Mouse (Mus musculus): Measurements from ENCODE around the gene Sike1. TPM values are rescaled to one million over a fixed set of nuclear protein-coding genes. Genes with fewer than 3 reads are reported as not detected.
A peak's percentile ranks its signal among the peaks of the same experiment; 100 is the strongest.

The Sike1 gene
- polyA plus RNA-seq (2014; fragmentation: Nextera tagmentation; extraction: Ambion mirVana) = 54.3 and 61.3 TPM in 2 replicates

DNA sequence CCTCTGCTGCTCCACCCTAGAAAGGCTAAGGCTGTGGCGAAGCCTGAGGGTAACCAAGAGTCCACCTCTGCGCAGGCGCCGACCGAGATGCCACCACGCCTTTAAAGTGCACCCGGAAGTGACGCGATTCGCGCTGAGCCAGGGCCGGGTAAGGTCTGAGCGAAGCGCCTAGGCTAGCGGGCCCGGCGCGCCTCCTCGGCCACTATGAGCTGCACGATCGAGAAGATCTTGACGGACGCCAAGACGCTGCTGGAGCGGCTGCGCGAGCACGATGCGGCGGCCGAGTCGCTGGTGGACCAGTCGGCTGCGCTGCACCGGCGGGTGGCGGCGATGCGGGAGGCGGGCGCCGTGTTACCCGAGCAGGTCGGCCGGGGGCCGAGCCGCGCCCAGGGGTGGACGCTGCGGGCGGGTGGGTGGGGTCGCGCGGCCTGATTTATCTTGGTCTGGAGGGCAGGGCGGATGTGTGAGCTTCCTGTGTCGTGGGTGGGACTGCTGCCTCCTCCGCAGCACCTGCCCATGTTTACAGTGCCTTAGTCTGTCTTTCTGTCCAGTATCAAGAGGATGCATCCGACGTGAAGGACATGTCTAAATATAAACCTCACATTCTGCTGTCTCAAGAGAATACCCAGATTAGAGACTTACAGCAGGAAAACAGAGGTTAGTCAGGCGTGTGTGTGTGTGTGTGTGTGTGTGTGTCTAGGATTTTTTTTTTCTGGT lies at the start of gene Sike1:
Gene Sike1 (plus strand): TSS at position 104 of the 717 bp plus-strand sequence.
- H3K9ac ChIP-seq (ENCODE audit: low read length) = peak within 1 kb of the TSS; percentile 76
- no peaks in the 10 kb centered on the region for H3K27me3 ChIP-seq (replicated peaks; ENCODE audit: control insufficient read depth, insufficient read depth, low read length)
- H3K4me2 ChIP-seq (ENCODE audit: low read length) = peak within 1 kb of the TSS; percentile 66
- ATAC-seq (replicated peaks; ENCODE audit: low FRiP score, low TSS enrichment, low read depth) = peak; percentile 97
- peak within 1 kb of the TSS; percentile 76 for H3K4me3 ChIP-seq (ENCODE audit: low read depth, low read length)
- peaks cover 25% of the 10 kb centered on the region for H3K36me3 ChIP-seq (ENCODE audit: control insufficient read depth, insufficient read depth, low read length)
- H3K9me3 ChIP-seq (ENCODE audit: control insufficient read depth, low read length) = peaks cover 3% of the 10 kb centered on the region; the same call in 1 of the 2 replicates
- DNase-seq (ENCODE audit: low spot score) = peak; percentile 95
- WGBS = under 1% methylated on average over 46 of the region's 60 CpGs
- peak within 1 kb of the TSS; percentile 90 for H3K27ac ChIP-seq (ENCODE audit: low read depth)
- H3K4me1 ChIP-seq (replicated peaks; ENCODE audit: control insufficient read depth, insufficient read depth, low read length) = peaks cover 4% of the 10 kb centered on the region; the same call in 1 of the 2 replicates

DNA sequence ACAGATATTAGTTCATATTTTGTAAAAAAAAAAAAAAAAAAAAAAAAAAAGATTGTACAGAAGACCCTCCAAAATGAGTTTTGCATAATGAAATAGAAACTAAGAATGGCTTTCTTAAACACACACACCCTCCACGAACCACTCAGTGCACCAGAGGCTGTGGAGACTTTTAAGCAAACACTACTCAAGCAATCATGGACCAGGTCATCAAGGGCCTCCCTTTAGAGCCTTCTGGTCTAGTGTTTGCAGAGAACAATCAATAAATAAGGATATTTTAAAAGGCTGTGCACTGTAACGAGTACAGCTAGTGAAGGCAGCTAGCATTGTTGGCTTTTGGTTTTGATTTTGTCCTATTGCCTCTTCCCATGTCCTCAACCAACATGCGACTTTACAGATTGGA lies 49.2 kb upstream of the Sike1 start:
- no peak for ATAC-seq (replicated peaks; ENCODE audit: low FRiP score, low TSS enrichment, low read depth)
- Histone ChIP-seq H3K4me2 (ENCODE audit: low read length) (no peak overlapping the region), H3K36me3 (ENCODE audit: control insufficient read depth, insufficient read depth, low read length) (no peaks in the 10 kb centered on the region), H3K9me3 (ENCODE audit: control insufficient read depth, low read length) (no peaks in the 10 kb centered on the region), H3K4me3 (ENCODE audit: low read depth, low read length) (no peak overlapping the region), H3K9ac (ENCODE audit: low read length) (no peak overlapping the region), H3K27me3 (replicated peaks; ENCODE audit: control insufficient read depth, insufficient read depth, low read length) (no peaks in the 10 kb centered on the region), H3K27ac (ENCODE audit: low read depth) (no peak overlapping the region), H3K4me1 (replicated peaks; ENCODE audit: control insufficient read depth, insufficient read depth, low read length) (no peaks in the 10 kb centered on the region)
- 84% methylated on average over 3 of the region's 3 CpGs for WGBS
- DNase-seq (ENCODE audit: low spot score) = no peak

DNA sequence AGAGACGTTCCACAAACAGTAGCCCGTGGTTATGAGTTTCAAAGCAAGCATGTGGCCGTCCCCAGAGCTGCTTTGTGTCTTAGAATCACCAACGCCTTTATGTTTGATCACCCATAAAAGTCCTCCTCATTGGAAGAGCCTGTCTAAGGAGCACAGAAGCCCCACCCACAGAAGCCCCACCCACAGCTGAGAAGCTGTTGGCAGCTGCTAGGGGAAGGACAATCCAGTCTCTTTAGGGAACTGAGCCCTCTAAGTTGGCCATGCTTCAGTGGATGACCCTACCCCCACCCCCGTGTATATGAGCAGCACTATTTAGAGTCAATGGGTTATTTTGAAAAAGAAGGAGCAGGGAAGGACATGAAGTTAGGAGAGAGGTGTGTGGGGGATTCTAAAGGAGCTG lies 48.6 kb upstream of the Sike1 start:
- Histone ChIP-seq H3K4me2 (ENCODE audit: low read length) (no peak overlapping the region), H3K4me1 (replicated peaks; ENCODE audit: control insufficient read depth, insufficient read depth, low read length) (no peaks in the 10 kb centered on the region), H3K27me3 (replicated peaks; ENCODE audit: control insufficient read depth, insufficient read depth, low read length) (no peaks in the 10 kb centered on the region), H3K9ac (ENCODE audit: low read length) (no peak overlapping the region), H3K9me3 (ENCODE audit: control insufficient read depth, low read length) (no peaks in the 10 kb centered on the region), H3K27ac (ENCODE audit: low read depth) (no peak overlapping the region), H3K36me3 (ENCODE audit: control insufficient read depth, insufficient read depth, low read length) (no peaks in the 10 kb centered on the region), H3K4me3 (ENCODE audit: low read depth, low read length) (no peak overlapping the region)
- no peak for ATAC-seq (replicated peaks; ENCODE audit: low FRiP score, low TSS enrichment, low read depth)
- WGBS = 63% methylated on average over 5 of the region's 5 CpGs
- no peak for DNase-seq (ENCODE audit: low spot score)

DNA sequence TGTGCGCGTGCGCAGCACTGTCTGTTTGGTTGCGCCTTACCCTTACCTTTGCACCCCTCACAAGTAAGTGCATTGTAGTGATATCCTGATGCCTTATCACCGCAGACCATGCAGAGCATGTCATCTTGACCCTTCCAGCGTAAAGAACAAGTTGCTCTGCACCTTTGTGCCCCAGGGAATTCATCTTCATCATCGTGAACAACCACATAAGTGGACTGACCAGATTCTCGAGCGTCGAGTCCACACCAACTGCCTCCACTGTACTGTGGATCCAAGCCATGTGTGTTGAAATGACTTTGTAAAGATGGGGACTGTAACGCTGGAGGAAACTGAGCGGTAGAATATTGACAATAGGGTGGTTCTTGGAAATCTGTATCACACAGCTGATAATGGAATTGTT lies 41.0 kb upstream of the Sike1 start:
- H3K4me3 ChIP-seq (ENCODE audit: low read depth, low read length) = no peak overlapping the region

DNA sequence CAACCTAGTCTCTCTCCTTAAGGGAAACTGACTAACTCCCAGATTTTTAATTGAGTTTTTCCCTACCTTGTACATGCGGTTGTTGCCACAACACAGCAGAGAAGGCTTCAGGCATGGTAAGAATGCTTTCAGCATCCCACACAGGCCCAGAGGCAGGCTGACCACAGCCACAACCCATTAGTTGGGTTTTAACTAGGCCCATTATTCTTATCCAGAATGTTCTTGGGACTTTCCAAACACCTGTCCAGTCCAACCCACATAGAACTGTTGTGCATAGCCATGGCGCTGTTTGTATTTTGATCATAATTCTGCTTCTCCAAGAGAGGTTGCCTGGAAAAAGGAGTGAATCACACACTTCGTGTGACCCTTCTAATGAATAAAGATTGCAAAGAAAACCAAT lies 40.4 kb upstream of the Sike1 start:
- DNase-seq (ENCODE audit: low spot score) = no peak
- no peak overlapping the region for H3K4me3 ChIP-seq (ENCODE audit: low read depth, low read length)
- H3K27me3 ChIP-seq (replicated peaks; ENCODE audit: control insufficient read depth, insufficient read depth, low read length) = no peaks in the 10 kb centered on the region
- no peaks in the 10 kb centered on the region for H3K4me1 ChIP-seq (replicated peaks; ENCODE audit: control insufficient read depth, insufficient read depth, low read length)
- 89% methylated on average over 3 of the region's 3 CpGs for WGBS
- no peak overlapping the region for H3K9ac ChIP-seq (ENCODE audit: low read length)
- no peak overlapping the region for H3K27ac ChIP-seq (ENCODE audit: low read depth)
- H3K9me3 ChIP-seq (ENCODE audit: control insufficient read depth, low read length) = no peaks in the 10 kb centered on the region
- no peaks in the 10 kb centered on the region for H3K36me3 ChIP-seq (ENCODE audit: control insufficient read depth, insufficient read depth, low read length)
- H3K4me2 ChIP-seq (ENCODE audit: low read length) = no peak overlapping the region
- no peak for ATAC-seq (replicated peaks; ENCODE audit: low FRiP score, low TSS enrichment, low read depth)

More for the DNA sequence above, 41.0 kb upstream of the Sike1 start:
- H3K4me2 ChIP-seq (ENCODE audit: low read length) = no peak overlapping the region
- H3K36me3 ChIP-seq (ENCODE audit: control insufficient read depth, insufficient read depth, low read length) = no peaks in the 10 kb centered on the region
- ATAC-seq (replicated peaks; ENCODE audit: low FRiP score, low TSS enrichment, low read depth) (no peak), DNase-seq (ENCODE audit: low spot score) (no peak)
- H3K9ac ChIP-seq (ENCODE audit: low read length) = no peak overlapping the region
- H3K9me3 ChIP-seq (ENCODE audit: control insufficient read depth, low read length) = no peaks in the 10 kb centered on the region
- H3K4me1 ChIP-seq (replicated peaks; ENCODE audit: control insufficient read depth, insufficient read depth, low read length) = no peaks in the 10 kb centered on the region
- H3K27ac ChIP-seq (ENCODE audit: low read depth) = no peak overlapping the region
- no peaks in the 10 kb centered on the region for H3K27me3 ChIP-seq (replicated peaks; ENCODE audit: control insufficient read depth, insufficient read depth, low read length)
- WGBS = 88% methylated on average over 12 of the region's 12 CpGs

DNA sequence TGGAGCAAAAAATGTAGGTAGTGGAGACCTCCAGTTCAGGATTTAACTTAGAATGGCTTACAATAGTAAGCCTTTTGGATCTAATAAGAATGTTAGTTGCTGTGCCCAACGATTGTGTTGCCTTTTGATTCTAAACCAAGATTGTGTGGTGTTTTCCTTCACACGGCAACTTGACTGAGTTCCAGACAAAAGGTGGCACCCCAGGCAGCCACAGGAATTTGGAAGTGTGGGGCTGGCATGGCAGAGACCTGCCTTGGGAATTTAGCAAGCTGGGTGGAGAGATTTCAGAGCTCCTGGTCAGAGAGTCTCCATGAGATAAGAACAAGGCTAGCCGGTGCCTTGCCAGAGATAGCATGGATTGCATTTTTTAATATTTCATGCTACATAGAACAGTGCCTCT lies 39.9 kb upstream of the Sike1 start:
- no peak for ATAC-seq (replicated peaks; ENCODE audit: low FRiP score, low TSS enrichment, low read depth)

DNA sequence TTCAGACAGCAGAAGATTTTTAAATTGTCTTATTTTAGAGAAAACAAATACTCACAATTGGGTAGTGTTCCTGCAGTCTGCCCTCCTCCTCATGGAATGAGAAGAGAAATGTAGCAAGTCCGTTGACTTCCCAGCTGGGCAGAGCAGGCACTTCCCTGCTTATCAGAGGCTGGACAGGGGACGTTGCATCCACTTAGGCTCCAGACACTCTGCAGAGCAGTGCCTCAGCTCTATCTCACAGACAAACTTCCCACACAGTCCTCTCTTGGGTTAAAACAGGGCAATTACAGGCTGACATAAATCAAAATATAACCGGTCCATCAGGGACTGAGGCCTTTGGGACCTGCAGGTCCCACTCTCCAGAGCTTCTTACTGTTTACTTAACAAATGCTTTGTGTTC lies 31.5 kb upstream of the Sike1 start, which contains the start of gene Nr1h5:
Gene Nr1h5 (minus strand): TSS at position 101 of the 400 bp plus-strand sequence.
- 15% methylated on average over 3 of the region's 3 CpGs for WGBS

More for the DNA sequence above, 39.9 kb upstream of the Sike1 start:
- Histone ChIP-seq H3K4me2 (ENCODE audit: low read length) (no peak overlapping the region), H3K9ac (ENCODE audit: low read length) (no peak overlapping the region), H3K27ac (ENCODE audit: low read depth) (no peak overlapping the region), H3K36me3 (ENCODE audit: control insufficient read depth, insufficient read depth, low read length) (no peaks in the 10 kb centered on the region), H3K4me3 (ENCODE audit: low read depth, low read length) (no peak overlapping the region), H3K9me3 (ENCODE audit: control insufficient read depth, low read length) (no peaks in the 10 kb centered on the region), H3K4me1 (replicated peaks; ENCODE audit: control insufficient read depth, insufficient read depth, low read length) (no peaks in the 10 kb centered on the region), H3K27me3 (replicated peaks; ENCODE audit: control insufficient read depth, insufficient read depth, low read length) (no peaks in the 10 kb centered on the region)
- 63% methylated on average over 3 of the region's 3 CpGs for WGBS
- no peak for DNase-seq (ENCODE audit: low spot score)

DNA sequence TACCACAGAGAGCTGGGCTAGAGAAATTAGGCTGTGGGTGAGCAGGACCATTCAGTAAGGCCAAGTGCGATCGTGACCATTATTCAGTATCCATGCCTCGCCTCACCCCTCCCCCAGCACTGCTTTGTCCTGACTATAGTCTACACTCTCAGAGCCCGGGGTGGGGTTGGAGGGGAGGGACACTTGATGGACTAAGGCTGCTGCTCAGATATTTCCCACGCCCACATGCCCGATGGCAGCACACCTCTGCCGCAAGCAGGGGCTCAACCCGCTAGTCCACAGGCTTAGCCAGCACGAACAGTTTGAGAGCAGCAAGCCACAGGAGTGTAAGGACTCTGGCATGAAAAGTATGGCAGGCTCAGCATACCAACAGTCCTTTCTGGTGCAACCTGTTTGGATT lies 25.4 kb upstream of the Sike1 start:
- ATAC-seq (replicated peaks; ENCODE audit: low FRiP score, low TSS enrichment, low read depth) = no peak
- DNase-seq (ENCODE audit: low spot score) = no peak

More for the DNA sequence above, 31.5 kb upstream of the Sike1 start, which contains the start of gene Nr1h5:
- H3K4me3 ChIP-seq (ENCODE audit: low read depth, low read length) = no peak within 1 kb of the TSS
- H3K9me3 ChIP-seq (ENCODE audit: control insufficient read depth, low read length) = no peaks in the 10 kb centered on the region
- H3K27ac ChIP-seq (ENCODE audit: low read depth) = no peak within 1 kb of the TSS
- H3K27me3 ChIP-seq (replicated peaks; ENCODE audit: control insufficient read depth, insufficient read depth, low read length) = no peaks in the 10 kb centered on the region
- no peak within 1 kb of the TSS for H3K9ac ChIP-seq (ENCODE audit: low read length)
- no peaks in the 10 kb centered on the region for H3K36me3 ChIP-seq (ENCODE audit: control insufficient read depth, insufficient read depth, low read length)
- no peak for DNase-seq (ENCODE audit: low spot score)
- no peak within 1 kb of the TSS for H3K4me2 ChIP-seq (ENCODE audit: low read length)
- no peaks in the 10 kb centered on the region; the same call in 1 of the 2 replicates for H3K4me1 ChIP-seq (replicated peaks; ENCODE audit: control insufficient read depth, insufficient read depth, low read length)
- ATAC-seq (replicated peaks; ENCODE audit: low FRiP score, low TSS enrichment, low read depth) = no peak

DNA sequence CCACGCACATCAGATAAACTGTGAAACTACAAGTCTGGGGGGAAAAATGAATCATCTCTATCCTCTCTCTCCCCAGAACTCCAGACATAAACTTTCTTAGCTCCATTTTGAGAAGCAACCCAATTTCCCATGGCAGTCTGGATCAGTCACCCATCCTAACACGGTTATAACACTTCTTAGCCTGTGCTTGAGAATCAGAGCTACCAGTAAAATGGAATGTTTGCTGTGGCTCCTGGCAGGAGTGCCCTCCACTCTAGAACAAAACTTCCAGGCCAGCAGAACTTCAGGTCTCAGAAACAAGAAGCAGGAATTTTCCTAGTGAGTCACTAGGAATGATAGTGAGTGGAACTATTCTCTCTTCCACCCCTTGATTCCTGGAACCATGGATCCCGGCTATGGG lies 25.0 kb upstream of the Sike1 start:
- Histone ChIP-seq H3K36me3 (ENCODE audit: control insufficient read depth, insufficient read depth, low read length) (no peaks in the 10 kb centered on the region), H3K9me3 (ENCODE audit: control insufficient read depth, low read length) (no peaks in the 10 kb centered on the region), H3K4me1 (replicated peaks; ENCODE audit: control insufficient read depth, insufficient read depth, low read length) (no peaks in the 10 kb centered on the region), H3K4me3 (ENCODE audit: low read depth, low read length) (no peak overlapping the region), H3K9ac (ENCODE audit: low read length) (no peak overlapping the region), H3K4me2 (ENCODE audit: low read length) (no peak overlapping the region), H3K27me3 (replicated peaks; ENCODE audit: control insufficient read depth, insufficient read depth, low read length) (no peaks in the 10 kb centered on the region), H3K27ac (ENCODE audit: low read depth) (no peak overlapping the region)
- WGBS = 72% methylated on average over 3 of the region's 3 CpGs
- ATAC-seq (replicated peaks; ENCODE audit: low FRiP score, low TSS enrichment, low read depth) (no peak), DNase-seq (ENCODE audit: low spot score) (no peak)

More for the DNA sequence above, 25.4 kb upstream of the Sike1 start:
- 71% methylated on average over 9 of the region's 9 CpGs for WGBS
- Histone ChIP-seq H3K9ac (ENCODE audit: low read length) (no peak overlapping the region), H3K4me2 (ENCODE audit: low read length) (no peak overlapping the region), H3K27me3 (replicated peaks; ENCODE audit: control insufficient read depth, insufficient read depth, low read length) (no peaks in the 10 kb centered on the region), H3K4me1 (replicated peaks; ENCODE audit: control insufficient read depth, insufficient read depth, low read length) (no peaks in the 10 kb centered on the region), H3K27ac (ENCODE audit: low read depth) (no peak overlapping the region), H3K36me3 (ENCODE audit: control insufficient read depth, insufficient read depth, low read length) (no peaks in the 10 kb centered on the region), H3K4me3 (ENCODE audit: low read depth, low read length) (no peak overlapping the region), H3K9me3 (ENCODE audit: control insufficient read depth, low read length) (no peaks in the 10 kb centered on the region)

All from intestine, embryonic 14.5 days (tissue).